Mouse (Mus musculus): Measurements from ENCODE around the gene Asb16. TPM values are rescaled to one million over a fixed set of nuclear protein-coding genes. Genes with fewer than 3 reads are reported as not detected.

Gene Asb16
- polyA plus RNA-seq, 1 experiment from 2014 or later = not detected

DNA sequence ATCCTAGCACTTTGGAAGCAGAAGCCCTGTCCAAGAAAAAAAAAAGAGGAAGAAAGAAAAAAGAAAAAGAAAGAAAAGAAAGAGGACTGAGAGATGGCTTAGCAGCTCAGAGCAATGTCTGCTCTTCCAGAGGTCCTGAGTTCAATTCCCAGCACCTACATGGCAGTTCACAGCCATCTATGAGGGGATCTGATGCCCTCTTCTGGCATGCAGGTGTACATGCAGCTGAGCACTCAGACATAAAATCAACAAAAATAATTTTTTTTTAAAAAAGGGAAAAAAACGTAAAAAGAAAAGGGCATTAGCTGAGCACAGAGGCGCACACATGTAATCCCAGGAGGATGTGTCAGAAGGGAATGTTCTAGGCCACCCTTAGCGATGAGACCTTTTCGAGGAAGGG lies 21.7 kb upstream of the Asb16 start:
- WGBS = 84% methylated on average over 4 of the region's 4 CpGs

DNA sequence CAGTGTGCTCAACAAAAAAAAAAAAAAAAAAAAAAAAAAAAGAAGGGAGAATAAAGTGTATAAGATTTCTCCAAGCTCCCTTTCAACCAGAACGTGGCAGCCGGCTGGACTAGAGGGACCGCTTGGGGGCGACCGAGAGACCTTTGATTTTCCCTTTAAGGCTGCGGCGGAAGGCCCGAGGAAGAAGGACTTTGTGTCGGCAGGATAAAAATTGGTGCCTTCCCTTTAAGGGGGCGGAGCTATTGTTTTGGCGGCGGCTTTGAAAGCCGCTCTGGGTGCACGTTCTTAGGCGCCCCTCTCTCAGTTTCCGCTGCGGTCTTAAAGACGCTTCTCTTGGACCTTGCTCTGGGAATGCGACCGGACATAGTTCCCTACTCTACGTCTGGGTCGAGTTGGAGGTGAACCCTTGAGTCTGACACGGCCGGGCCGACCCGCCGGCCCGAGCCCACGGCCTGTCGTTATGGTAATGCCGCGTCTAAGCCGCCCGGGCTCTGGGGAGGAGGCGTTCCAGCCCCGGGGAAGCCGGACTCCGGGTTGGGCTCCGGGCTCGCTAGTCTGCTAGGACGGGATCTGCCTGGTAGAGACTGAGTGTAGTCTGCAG lies 19.8 kb upstream of the Asb16 start, which contains the start of gene BC030867:
Gene BC030867, plus strand, starts transcription at position 253 of the 601 bp plus-strand sequence.
- under 1% methylated on average over 41 of the region's 41 CpGs for WGBS
- Histone ChIP-seq H3K4me2 (replicated peaks; ENCODE audit: low read depth, low read length) (peak within 1 kb of the TSS; percentile 81), H3K36me3 (ENCODE audit: control insufficient read depth, insufficient read depth, low read length) (peaks cover 4% of the 10 kb centered on the region; the same call in 1 of the 2 replicates), H3K4me3 (ENCODE audit: low read depth, low read length) (peak within 1 kb of the TSS; percentile 75), H3K9ac (replicated peaks; ENCODE audit: low read depth, low read length) (peak within 1 kb of the TSS; percentile 67; the same call in 1 of the 2 replicates), H3K27ac (ENCODE audit: low read length) (peak within 1 kb of the TSS; percentile 30; the same call in 1 of the 2 replicates), H3K9me3 (ENCODE audit: control insufficient read depth, low read depth, low read length) (no peaks in the 10 kb centered on the region), H3K27me3 (ENCODE audit: control insufficient read depth, insufficient read depth, low read length) (no peaks in the 10 kb centered on the region), H3K4me1 (ENCODE audit: control insufficient read depth, insufficient read depth, low read length) (peaks cover 26% of the 10 kb centered on the region; the same call in 1 of the 2 replicates)
- ATAC-seq (ENCODE audit: insufficient number of reproducible peaks, insufficient read depth, low FRiP score, low read depth) = peak; percentile 39; the same call in 1 of the 2 replicates

More for the DNA sequence above, 21.7 kb upstream of the Asb16 start:
- Histone ChIP-seq H3K36me3 (ENCODE audit: control insufficient read depth, insufficient read depth, low read length) (no peaks in the 10 kb centered on the region), H3K4me1 (ENCODE audit: control insufficient read depth, insufficient read depth, low read length) (peaks cover 26% of the 10 kb centered on the region; the same call in 1 of the 2 replicates), H3K27ac (ENCODE audit: low read length) (no peak overlapping the region), H3K27me3 (ENCODE audit: control insufficient read depth, insufficient read depth, low read length) (no peaks in the 10 kb centered on the region), H3K9me3 (ENCODE audit: control insufficient read depth, low read depth, low read length) (no peaks in the 10 kb centered on the region), H3K4me3 (ENCODE audit: low read depth, low read length) (no peak overlapping the region), H3K9ac (replicated peaks; ENCODE audit: low read depth, low read length) (no peak overlapping the region), H3K4me2 (replicated peaks; ENCODE audit: low read depth, low read length) (no peak overlapping the region)
- ATAC-seq (ENCODE audit: insufficient number of reproducible peaks, insufficient read depth, low FRiP score, low read depth) = no peak

DNA sequence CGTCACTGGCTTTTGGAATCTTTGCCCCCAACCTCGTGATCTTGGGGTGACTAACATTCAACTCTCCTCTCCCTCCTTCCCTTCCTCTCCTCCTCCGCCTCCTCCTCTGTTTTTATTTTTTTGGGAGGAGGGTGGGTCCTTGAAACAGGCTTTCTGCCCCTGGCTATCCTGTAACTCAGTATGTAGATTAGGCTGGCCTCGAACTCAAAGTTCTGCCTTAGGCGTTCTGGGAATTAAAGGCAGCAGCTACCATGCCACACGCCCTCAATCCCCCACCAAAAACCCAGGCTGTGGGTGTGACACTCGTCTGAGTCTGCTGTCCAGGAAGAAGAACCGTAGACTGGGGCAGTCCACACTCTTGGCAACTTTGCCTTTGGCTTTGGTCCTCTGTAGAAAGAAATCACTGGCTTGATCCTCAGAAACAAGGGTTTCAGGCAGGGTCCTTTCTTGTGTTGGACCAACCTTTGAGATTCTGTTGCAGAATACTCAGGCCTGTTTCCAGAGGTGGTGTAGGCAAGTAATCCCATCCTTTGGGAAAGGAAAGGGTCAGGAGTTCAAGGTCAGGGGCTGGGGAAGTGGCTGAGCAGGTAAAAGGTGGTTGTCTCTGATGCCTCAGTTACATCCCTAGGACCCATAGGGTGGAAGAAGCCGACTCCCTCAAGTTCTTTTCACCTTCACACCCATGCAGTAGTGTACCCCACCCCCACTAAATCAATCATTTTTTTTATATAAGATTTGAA lies 19.0 kb upstream of the Asb16 start:
- Histone ChIP-seq H3K36me3 (ENCODE audit: control insufficient read depth, insufficient read depth, low read length) (peaks cover 5% of the 10 kb centered on the region; the same call in 1 of the 2 replicates), H3K9me3 (ENCODE audit: control insufficient read depth, low read depth, low read length) (no peaks in the 10 kb centered on the region), H3K27ac (ENCODE audit: low read length) (no peak overlapping the region), H3K4me3 (ENCODE audit: low read depth, low read length) (peak overlapping the region; percentile 75), H3K9ac (replicated peaks; ENCODE audit: low read depth, low read length) (peak overlapping the region; percentile 67; the same call in 1 of the 2 replicates), H3K4me1 (ENCODE audit: control insufficient read depth, insufficient read depth, low read length) (peaks cover 24% of the 10 kb centered on the region; the same call in 1 of the 2 replicates), H3K4me2 (replicated peaks; ENCODE audit: low read depth, low read length) (peak overlapping the region; percentile 81), H3K27me3 (ENCODE audit: control insufficient read depth, insufficient read depth, low read length) (no peaks in the 10 kb centered on the region)
- no peak for ATAC-seq (ENCODE audit: insufficient number of reproducible peaks, insufficient read depth, low FRiP score, low read depth)
- 10% methylated on average over 9 of the region's 9 CpGs for WGBS

DNA sequence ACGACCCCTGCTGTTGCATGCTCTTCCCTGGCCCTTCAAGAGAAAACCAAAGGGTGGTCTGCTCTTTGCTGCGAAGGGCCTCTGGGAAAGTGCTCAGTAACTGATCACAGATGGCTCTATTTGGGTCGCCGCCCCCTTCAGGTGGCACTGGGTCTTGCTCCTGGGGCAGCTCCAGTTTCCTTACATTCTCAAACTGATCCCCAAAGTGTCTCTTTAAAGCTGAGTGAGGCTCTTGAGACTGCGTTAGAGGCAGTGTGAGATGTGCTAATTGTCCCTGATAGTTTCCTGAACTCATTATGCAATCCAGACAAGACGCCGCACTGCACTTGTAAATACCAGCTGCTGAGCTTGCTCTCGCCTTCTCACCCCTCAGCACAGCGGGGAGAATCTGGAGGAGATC lies 11.0 kb upstream of the Asb16 start:
- no peak overlapping the region for H3K9ac ChIP-seq (replicated peaks; ENCODE audit: low read depth, low read length)
- no peaks in the 10 kb centered on the region for H3K4me1 ChIP-seq (ENCODE audit: control insufficient read depth, insufficient read depth, low read length)
- no peak for ATAC-seq (ENCODE audit: insufficient number of reproducible peaks, insufficient read depth, low FRiP score, low read depth)
- H3K4me2 ChIP-seq (replicated peaks; ENCODE audit: low read depth, low read length) = no peak overlapping the region
- WGBS = 50% methylated on average over 9 of the region's 9 CpGs
- no peak overlapping the region for H3K27ac ChIP-seq (ENCODE audit: low read length)
- H3K27me3 ChIP-seq (ENCODE audit: control insufficient read depth, insufficient read depth, low read length) = no peaks in the 10 kb centered on the region
- H3K36me3 ChIP-seq (ENCODE audit: control insufficient read depth, insufficient read depth, low read length) = peaks cover 25% of the 10 kb centered on the region
- H3K4me3 ChIP-seq (ENCODE audit: low read depth, low read length) = no peak overlapping the region
- H3K9me3 ChIP-seq (ENCODE audit: control insufficient read depth, low read depth, low read length) = no peaks in the 10 kb centered on the region

DNA sequence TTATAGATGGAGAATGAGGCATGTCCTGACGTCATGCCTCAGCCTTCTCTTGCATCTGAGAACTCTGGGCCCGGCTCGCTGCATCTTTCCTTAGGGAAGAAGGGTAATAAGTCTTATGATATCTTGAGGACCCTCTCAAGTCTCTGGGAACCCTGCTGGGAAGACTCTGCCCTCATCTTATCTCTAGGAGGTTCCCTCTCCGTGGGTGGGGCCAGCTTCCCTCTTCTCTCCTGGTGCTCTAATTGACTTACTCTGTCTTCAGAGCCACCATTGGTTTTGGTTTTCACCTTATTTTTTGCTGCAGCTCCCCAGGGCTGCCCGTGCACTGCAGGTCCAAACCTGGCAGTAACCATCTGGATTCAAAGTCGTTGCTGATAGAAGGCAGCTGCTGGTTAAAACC lies 10.4 kb upstream of the Asb16 start:
- no peak overlapping the region for H3K4me3 ChIP-seq (ENCODE audit: low read depth, low read length)
- WGBS = 77% methylated on average over 6 of the region's 6 CpGs
- no peak overlapping the region for H3K9ac ChIP-seq (replicated peaks; ENCODE audit: low read depth, low read length)
- peaks cover 27% of the 10 kb centered on the region for H3K36me3 ChIP-seq (ENCODE audit: control insufficient read depth, insufficient read depth, low read length)
- no peak overlapping the region for H3K4me2 ChIP-seq (replicated peaks; ENCODE audit: low read depth, low read length)
- H3K9me3 ChIP-seq (ENCODE audit: control insufficient read depth, low read depth, low read length) = no peaks in the 10 kb centered on the region
- H3K4me1 ChIP-seq (ENCODE audit: control insufficient read depth, insufficient read depth, low read length) = no peaks in the 10 kb centered on the region
- H3K27me3 ChIP-seq (ENCODE audit: control insufficient read depth, insufficient read depth, low read length) = no peaks in the 10 kb centered on the region
- no peak overlapping the region for H3K27ac ChIP-seq (ENCODE audit: low read length)
- no peak for ATAC-seq (ENCODE audit: insufficient number of reproducible peaks, insufficient read depth, low FRiP score, low read depth)

DNA sequence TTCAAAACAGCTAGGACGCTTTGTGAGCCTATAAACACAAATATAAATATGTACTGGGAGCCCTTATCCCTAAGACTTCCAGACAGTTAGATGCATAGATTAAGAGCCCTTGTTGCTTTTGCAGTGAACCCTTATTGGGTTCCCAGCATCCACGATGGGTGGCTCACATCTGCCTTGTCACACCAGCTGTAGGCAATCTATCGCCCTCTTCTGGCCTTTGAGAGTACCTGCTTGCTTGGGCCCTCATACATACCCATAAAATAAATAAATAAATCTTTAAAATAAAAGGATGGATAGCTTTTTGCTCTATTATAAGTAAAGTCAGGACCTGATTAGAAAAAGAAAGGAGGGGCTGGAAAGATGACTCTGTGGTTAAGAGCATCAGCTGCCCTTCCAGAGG lies 10.0 kb upstream of the Asb16 start:
- Histone ChIP-seq H3K9ac (replicated peaks; ENCODE audit: low read depth, low read length) (no peak overlapping the region), H3K27ac (ENCODE audit: low read length) (no peak overlapping the region), H3K9me3 (ENCODE audit: control insufficient read depth, low read depth, low read length) (no peaks in the 10 kb centered on the region), H3K36me3 (ENCODE audit: control insufficient read depth, insufficient read depth, low read length) (peaks cover 27% of the 10 kb centered on the region), H3K4me3 (ENCODE audit: low read depth, low read length) (no peak overlapping the region), H3K4me1 (ENCODE audit: control insufficient read depth, insufficient read depth, low read length) (no peaks in the 10 kb centered on the region), H3K27me3 (ENCODE audit: control insufficient read depth, insufficient read depth, low read length) (no peaks in the 10 kb centered on the region), H3K4me2 (replicated peaks; ENCODE audit: low read depth, low read length) (no peak overlapping the region)
- 84% methylated on average over 3 of the region's 3 CpGs for WGBS
- no peak for ATAC-seq (ENCODE audit: insufficient number of reproducible peaks, insufficient read depth, low FRiP score, low read depth)

DNA sequence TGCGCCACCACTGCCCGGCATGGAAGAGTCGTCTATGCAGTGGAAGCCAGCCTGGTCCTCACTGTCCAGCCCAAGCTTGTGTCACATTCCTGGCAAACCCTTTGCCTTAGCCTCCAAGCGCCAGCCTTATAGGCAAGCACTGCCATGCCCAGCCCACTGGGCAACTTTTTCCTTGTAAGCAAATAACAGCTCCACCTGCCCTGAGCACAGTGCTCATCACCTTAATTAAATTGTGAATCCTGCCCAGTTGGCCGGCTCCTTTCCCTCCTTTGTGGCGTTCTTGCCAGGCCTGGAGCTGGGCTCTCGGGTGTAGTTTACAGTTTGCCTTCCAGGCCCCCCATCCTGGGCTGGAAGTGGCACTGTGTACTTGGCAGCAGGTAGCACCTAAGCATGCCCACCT lies 5.3 kb upstream of the Asb16 start:
- H3K9me3 ChIP-seq (ENCODE audit: control insufficient read depth, low read depth, low read length) = no peaks in the 10 kb centered on the region
- no peaks in the 10 kb centered on the region; the same call in 1 of the 2 replicates for H3K4me1 ChIP-seq (ENCODE audit: control insufficient read depth, insufficient read depth, low read length)
- no peak for ATAC-seq (ENCODE audit: insufficient number of reproducible peaks, insufficient read depth, low FRiP score, low read depth)
- H3K9ac ChIP-seq (replicated peaks; ENCODE audit: low read depth, low read length) = no peak overlapping the region
- peaks cover 12% of the 10 kb centered on the region for H3K36me3 ChIP-seq (ENCODE audit: control insufficient read depth, insufficient read depth, low read length)
- no peak overlapping the region for H3K27ac ChIP-seq (ENCODE audit: low read length)
- H3K4me3 ChIP-seq (ENCODE audit: low read depth, low read length) = no peak overlapping the region
- no peak overlapping the region for H3K4me2 ChIP-seq (replicated peaks; ENCODE audit: low read depth, low read length)
- WGBS = 89% methylated on average over 7 of the region's 7 CpGs
- no peaks in the 10 kb centered on the region for H3K27me3 ChIP-seq (ENCODE audit: control insufficient read depth, insufficient read depth, low read length)

DNA sequence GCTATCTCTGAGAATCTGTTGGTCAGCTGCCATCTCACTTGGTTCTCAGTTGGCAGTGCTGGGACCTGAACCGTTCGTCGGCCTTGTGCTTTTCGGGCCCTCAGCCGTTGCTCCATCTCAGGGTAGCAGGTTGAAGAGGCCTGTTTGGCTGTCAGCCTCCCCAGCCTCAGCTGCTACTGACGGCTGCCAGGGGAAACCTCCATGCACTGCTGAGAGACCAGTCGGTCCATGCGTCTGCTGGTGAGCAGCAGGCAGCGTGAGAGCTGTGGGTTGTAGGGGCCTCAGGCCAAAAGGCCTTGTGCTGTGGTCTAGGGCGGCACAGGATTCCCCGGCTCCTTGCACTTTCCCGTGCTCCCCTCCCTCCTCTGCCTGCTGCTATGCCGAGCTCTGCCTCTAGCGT lies 2.7 kb upstream of the Asb16 start:
- Histone ChIP-seq H3K36me3 (ENCODE audit: control insufficient read depth, insufficient read depth, low read length) (peaks cover 9% of the 10 kb centered on the region), H3K27me3 (ENCODE audit: control insufficient read depth, insufficient read depth, low read length) (no peaks in the 10 kb centered on the region), H3K9me3 (ENCODE audit: control insufficient read depth, low read depth, low read length) (no peaks in the 10 kb centered on the region), H3K9ac (replicated peaks; ENCODE audit: low read depth, low read length) (no peak overlapping the region), H3K4me1 (ENCODE audit: control insufficient read depth, insufficient read depth, low read length) (no peaks in the 10 kb centered on the region; the same call in 1 of the 2 replicates), H3K4me3 (ENCODE audit: low read depth, low read length) (no peak overlapping the region), H3K4me2 (replicated peaks; ENCODE audit: low read depth, low read length) (no peak overlapping the region), H3K27ac (ENCODE audit: low read length) (no peak overlapping the region)
- whole genome bisulfite sequencing = 63% methylated on average over 14 of the region's 14 CpGs
- no peak for ATAC-seq (ENCODE audit: insufficient number of reproducible peaks, insufficient read depth, low FRiP score, low read depth)
